Mouse (Mus musculus) G1E (cell line): ENCODE measurements around the gene Rara. TPM values are rescaled to one million over a fixed set of nuclear protein-coding genes. Genes with fewer than 3 reads are reported as not detected.

Source experiments
- ATAC-seq: 2 replicates; pipeline ENCODE4 v1.8.0; 2016; ENCODE audit warnings: mild to moderate bottlenecking; ENCODE audit not compliant: insufficient number of reproducible peaks, poor library complexity, low FRiP score, severe bottlenecking; ENCODE audit errors: extremely low read depth
- DNase-seq: peaks from one replicate; pipeline ENCODE4 v3.0.0; 2012; ENCODE audit warnings: low spot score
- H3K27me3 ChIP-seq: 2 replicates; pipeline ENCODE4 v1.6.1; 2012; ENCODE audit warnings: mild to moderate bottlenecking, low read length, inconsistent platforms; ENCODE audit not compliant: insufficient read depth
- H3K36me3 ChIP-seq: replicated peaks from 2 replicates; pipeline ENCODE3; 2012; ENCODE audit warnings: mild to moderate bottlenecking, inconsistent platforms
- H3K4me1 ChIP-seq: 2 replicates; pipeline ENCODE4 v1.6.1; 2012; ENCODE audit warnings: low read depth, low read length, inconsistent platforms, mixed read lengths; ENCODE audit not compliant: insufficient read depth
- H3K4me3 ChIP-seq: 2 replicates; pipeline ENCODE4 v1.5.1; 2012; ENCODE audit warnings: low read depth, mild to moderate bottlenecking, inconsistent platforms, low read length, moderate library complexity, mixed read lengths
- H3K9me3 ChIP-seq: replicated peaks from 2 replicates; pipeline ENCODE4 v1.6.1; 2012; ENCODE audit warnings: inconsistent platforms
- CTCF ChIP-seq: IDR thresholded peaks from 2 replicates; pipeline ENCODE4 v1.5.1; 2012; ENCODE audit warnings: low read depth, low read length, inconsistent platforms, mixed read lengths
- GATA1 ChIP-seq: IDR thresholded peaks from 2 replicates; pipeline ENCODE4 v1.6.1; 2012; ENCODE audit warnings: borderline replicate concordance, low read length, inconsistent platforms, mixed read lengths
- GATA2 ChIP-seq: IDR thresholded peaks from 2 replicates; pipeline ENCODE4 v1.6.1; 2012; ENCODE audit warnings: low read depth, low read length, inconsistent platforms, borderline replicate concordance
- POLR2AphosphoS5 ChIP-seq: IDR thresholded peaks from 2 replicates; pipeline ENCODE4 v1.6.1; 2012; ENCODE audit warnings: low read depth, low read length, inconsistent platforms; ENCODE audit not compliant: insufficient replicate concordance
- TAL1 ChIP-seq: conservative IDR thresholded peaks from 2 replicates; pipeline ENCODE4 v1.6.1; 2012; ENCODE audit warnings: low read depth, low read length, inconsistent platforms, mixed read lengths
- polyA plus RNA-seq: library from polyadenylated mRNA; stranded (reverse); fragments of >175 nt; gene quantifications from 2 replicates; pipeline ENCODE4 v1.2.3, GENCODE M21; 2012
- total RNA-seq, 2 experiments: library from RNA; stranded (forward) in 1 of 2; stranded (reverse) in 1 of 2; fragments of 200-1000 nt in 1 of 2; fragments of >200 nt in 1 of 2; fragmentation: Nextera tagmentation in 1 of 2; gene quantifications; 2 replicates each; pipeline ENCODE4 v1.2.3; 2014 to 2017

Rara gene
- total and polyA plus RNA-seq, 3 experiments, result 16.9 to 110 (median 84.4) TPM

DNA sequence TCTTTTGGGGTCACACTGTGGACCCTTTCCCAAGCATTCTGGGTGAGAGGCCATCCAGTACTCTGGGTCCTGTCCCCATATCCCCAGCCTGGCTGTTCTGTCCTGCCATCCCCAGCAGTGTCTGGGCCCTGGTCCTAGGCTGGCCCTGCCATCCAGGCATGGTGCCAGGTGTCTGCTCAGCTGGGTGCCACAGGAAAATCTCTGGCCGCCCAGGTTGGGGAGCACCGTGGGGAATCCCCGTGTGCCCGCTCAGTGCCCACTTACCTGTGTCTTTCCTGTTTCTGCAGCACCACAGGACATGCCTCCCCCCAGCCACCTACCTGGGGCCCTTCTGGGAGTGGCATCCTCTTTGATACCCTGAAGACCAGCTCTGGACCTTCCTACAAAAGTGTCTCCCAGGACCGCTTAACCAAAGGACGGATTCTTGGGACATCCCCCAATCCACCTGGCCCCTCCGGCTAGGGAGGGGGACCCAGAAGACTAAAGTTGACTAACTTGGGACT is 22.4 kb downstream of the Rara start:
- Histone ChIP-seq H3K36me3 (peaks cover 64% of the 10 kb centered on the region), H3K4me3 (peak overlapping the region; percentile 66; the same call in 1 of the 2 replicates), H3K9me3 (no peaks in the 10 kb centered on the region), H3K4me1 (peaks cover 97% of the 10 kb centered on the region), H3K27me3 (no peaks in the 10 kb centered on the region)
- DNase-seq (no peak), ATAC-seq (no peak)
- TF ChIP-seq GATA1 (no peak), TAL1 (no peak), POLR2AphosphoS5 (no peak)

DNA sequence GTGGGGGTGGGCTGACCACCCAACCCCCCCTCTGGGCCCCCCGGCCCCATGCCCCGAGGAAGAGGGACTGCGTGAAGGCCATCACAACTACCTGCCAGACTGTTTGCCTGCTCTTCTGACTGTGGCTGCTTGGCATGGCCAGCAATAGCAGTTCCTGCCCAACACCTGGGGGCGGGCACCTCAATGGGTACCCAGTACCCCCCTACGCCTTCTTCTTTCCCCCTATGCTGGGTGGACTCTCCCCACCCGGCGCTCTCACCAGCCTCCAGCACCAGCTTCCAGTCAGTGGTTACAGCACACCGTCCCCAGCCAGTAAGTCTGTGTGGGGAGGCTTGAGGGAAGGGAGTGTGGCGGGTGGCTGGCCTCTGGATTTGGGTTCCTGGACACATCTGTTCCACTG is 22.9 kb downstream of the Rara start:
- Histone ChIP-seq H3K9me3 (no peaks in the 10 kb centered on the region), H3K36me3 (peaks cover 62% of the 10 kb centered on the region), H3K4me3 (peak overlapping the region; percentile 66; the same call in 1 of the 2 replicates), H3K27me3 (no peaks in the 10 kb centered on the region), H3K4me1 (peaks cover 97% of the 10 kb centered on the region)
- TF ChIP-seq GATA1 (no peak), CTCF (no peak), POLR2AphosphoS5 (no peak), TAL1 (no peak), GATA2 (no peak)
- ATAC-seq, result no peak
- no peak for DNase-seq

DNA sequence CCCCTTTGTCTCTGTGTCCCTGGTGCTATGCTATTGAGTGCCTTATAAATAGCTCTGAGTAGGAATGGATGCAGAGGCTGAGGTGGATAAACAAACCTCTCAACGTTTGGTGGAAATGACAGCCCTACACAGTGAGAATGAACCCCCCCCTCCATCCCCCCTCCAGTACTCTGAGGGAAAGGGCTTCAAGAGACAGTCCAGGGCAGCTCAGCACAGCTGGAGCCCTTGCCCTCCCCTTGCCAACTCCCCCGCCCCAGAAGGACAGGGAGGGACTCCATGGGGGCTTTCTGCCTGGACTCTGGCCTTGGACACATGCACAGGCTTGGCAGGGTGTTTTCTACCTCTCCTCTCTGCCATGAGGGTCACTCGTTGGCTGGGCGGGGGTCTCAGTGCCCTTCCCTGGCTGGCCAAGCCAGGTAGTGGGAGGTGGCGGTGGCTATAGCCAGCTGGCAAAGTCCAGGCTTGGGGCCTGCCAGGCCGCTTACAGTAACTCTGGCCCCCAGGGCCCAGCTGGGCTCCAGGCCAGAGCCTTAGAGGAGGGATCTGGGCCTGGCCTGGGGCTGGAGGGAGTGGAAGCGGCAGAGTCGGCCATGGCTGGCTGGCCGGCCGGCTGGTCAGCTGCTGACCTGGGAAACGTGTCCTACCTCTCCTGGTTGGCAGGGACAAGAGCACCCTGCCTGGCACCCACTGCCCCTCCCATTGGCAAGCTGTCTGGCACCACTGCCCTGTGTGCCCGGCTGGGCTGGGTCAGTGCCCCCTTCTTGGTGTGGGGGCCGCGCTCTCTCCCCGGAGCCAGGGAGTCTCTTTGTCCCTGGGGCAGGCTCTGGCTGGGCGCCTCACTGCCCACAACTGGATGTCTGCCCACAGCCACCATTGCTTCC is 23.6 kb downstream of the Rara start:
- ATAC-seq (no peak), DNase-seq (no peak)
- peaks cover 96% of the 10 kb centered on the region for H3K4me1 ChIP-seq
- no peaks in the 10 kb centered on the region for H3K27me3 ChIP-seq
- no peak for TF ChIP-seq CTCF
- TF ChIP-seq POLR2AphosphoS5, result no peak
- TF ChIP-seq TAL1, result no peak
- TF ChIP-seq GATA1, result no peak
- no peak for TF ChIP-seq GATA2
- H3K36me3 ChIP-seq, result peaks cover 57% of the 10 kb centered on the region
- peak overlapping the region; percentile 14; the same call in 1 of the 2 replicates for H3K4me3 ChIP-seq
- H3K9me3 ChIP-seq, result no peaks in the 10 kb centered on the region

DNA sequence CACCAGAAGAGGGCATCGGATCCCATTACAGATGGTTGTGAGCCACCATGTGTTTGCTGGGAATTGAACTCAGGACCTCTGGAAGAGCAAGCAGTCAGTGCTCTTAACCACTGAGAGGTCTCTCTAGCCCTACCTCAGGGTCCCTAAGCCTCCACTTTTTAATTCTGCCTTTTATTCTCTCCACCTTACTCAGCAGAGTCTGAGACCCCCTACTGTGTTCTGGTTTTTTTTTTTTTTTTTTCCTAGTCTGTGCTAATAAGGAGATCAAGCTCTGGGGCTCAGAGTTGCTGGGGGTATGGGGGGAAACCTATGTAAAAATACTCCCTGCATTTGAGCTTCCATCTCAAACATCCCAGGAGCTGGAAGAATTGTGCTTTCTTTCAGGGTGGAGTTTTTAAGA is 24.5 kb downstream of the Rara start:
- Histone ChIP-seq H3K4me3 (no peak overlapping the region), H3K4me1 (peaks cover 99% of the 10 kb centered on the region), H3K36me3 (peaks cover 63% of the 10 kb centered on the region), H3K9me3 (no peaks in the 10 kb centered on the region), H3K27me3 (no peaks in the 10 kb centered on the region)
- DNase-seq (no peak), ATAC-seq (no peak)
- TF ChIP-seq CTCF, result no peak
- no peak for TF ChIP-seq GATA2
- no peak for TF ChIP-seq TAL1
- no peak for TF ChIP-seq POLR2AphosphoS5
- no peak for TF ChIP-seq GATA1

DNA sequence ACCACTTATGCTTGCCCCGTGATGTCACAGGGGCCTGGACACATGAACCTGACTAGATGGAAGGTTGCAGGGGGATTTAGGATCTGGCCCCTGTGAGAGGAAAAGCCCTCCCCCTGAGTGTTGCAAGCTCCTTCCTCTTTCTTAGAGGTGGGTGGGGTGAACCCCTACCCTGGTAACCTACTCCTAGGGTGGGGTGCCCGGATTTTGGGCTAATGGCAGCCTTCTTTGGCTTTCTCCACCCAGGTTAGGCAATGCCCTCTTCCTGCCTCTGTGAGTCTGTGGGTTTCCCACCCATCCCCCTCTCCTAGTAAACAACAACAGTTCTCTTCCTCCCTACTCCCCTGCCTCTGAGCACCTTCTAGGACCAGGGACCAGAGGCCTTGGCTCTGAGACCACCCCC is 25.1 kb downstream of the Rara start:
- peaks cover 98% of the 10 kb centered on the region for H3K4me1 ChIP-seq

DNA sequence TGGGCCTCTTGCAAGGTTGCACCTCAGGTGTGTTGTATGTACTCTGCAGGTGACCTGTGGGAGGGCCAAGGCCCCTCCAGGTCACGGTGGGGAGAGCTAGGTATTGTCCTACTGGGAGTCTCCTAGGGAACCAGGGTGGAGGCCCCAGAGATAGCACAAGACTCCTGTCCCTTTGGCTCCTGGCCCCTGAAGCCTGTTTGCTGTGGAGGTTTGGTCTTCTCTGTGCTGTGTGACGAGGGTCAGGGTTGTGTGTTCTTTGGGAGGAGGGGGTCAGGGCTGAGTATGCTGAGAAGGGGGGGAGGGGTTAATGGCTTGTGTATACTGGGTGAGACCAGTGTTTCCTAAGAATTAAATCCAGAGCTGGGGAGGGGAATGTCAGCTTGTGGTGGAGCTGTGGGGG is 25.7 kb downstream of the Rara start:
- peaks cover 98% of the 10 kb centered on the region for H3K4me1 ChIP-seq
- peaks cover 72% of the 10 kb centered on the region for H3K36me3 ChIP-seq
- no peaks in the 10 kb centered on the region for H3K9me3 ChIP-seq
- no peak for ATAC-seq
- H3K4me3 ChIP-seq, result no peak overlapping the region; the same call in 1 of the 2 replicates
- no peaks in the 10 kb centered on the region for H3K27me3 ChIP-seq
- TF ChIP-seq CTCF (no peak), GATA2 (no peak), POLR2AphosphoS5 (no peak), TAL1 (no peak), GATA1 (no peak)
- DNase-seq, result no peak

More for the DNA sequence above, 25.1 kb downstream of the Rara start:
- H3K36me3 ChIP-seq, result peaks cover 67% of the 10 kb centered on the region
- TF ChIP-seq GATA2 (no peak), GATA1 (no peak), POLR2AphosphoS5 (no peak), CTCF (no peak), TAL1 (no peak)
- no peaks in the 10 kb centered on the region for H3K9me3 ChIP-seq
- ATAC-seq, result no peak
- no peak overlapping the region for H3K4me3 ChIP-seq
- no peak for DNase-seq
- H3K27me3 ChIP-seq, result no peaks in the 10 kb centered on the region
